Mouse (Mus musculus): ENCODE measurements around the gene Pomc. TPM values are rescaled to one million over a fixed set of nuclear protein-coding genes. Genes with fewer than 3 reads are reported as not detected.
"Not testable (repeated sequence)": the region's sequence is repeated elsewhere in the genome, so short reads cannot be mapped to it uniquely, and the experiment has no call there.

Pomc gene
- polyA plus RNA-seq, 1 experiment from 2014 or later, result 4.5 TPM

- ATAC-seq (ENCODE audit: low FRiP score, low TSS enrichment) (no peak), DNase-seq (no peak)
- H3K4me2 ChIP-seq (ENCODE audit: low read length), result no peak overlapping the region
- no peaks in the 10 kb centered on the region for H3K4me1 ChIP-seq (ENCODE audit: control insufficient read depth, insufficient read depth, low read length)
- H3K27ac ChIP-seq (replicated peaks; ENCODE audit: low read depth, low read length), result no peak overlapping the region
- H3K4me3 ChIP-seq (replicated peaks; ENCODE audit: low read depth, low read length), result no peak overlapping the region
- no peak overlapping the region for H3K9ac ChIP-seq (replicated peaks; ENCODE audit: low read length)
- WGBS, result 67% methylated on average over 6 of the region's 6 CpGs
- H3K36me3 ChIP-seq (ENCODE audit: control insufficient read depth, insufficient read depth, low read length), result no peaks in the 10 kb centered on the region
- H3K27me3 ChIP-seq (ENCODE audit: control insufficient read depth, insufficient read depth, low read length), result no peaks in the 10 kb centered on the region
- H3K9me3 ChIP-seq (ENCODE audit: control insufficient read depth, low read length), result no peaks in the 10 kb centered on the region
Observed at GRCm38 (mm10) chr12:3947503-3947902, 7.2 kb upstream of the Pomc start.

GRCm38 (mm10) chr12:3955371-3955770 is 620 bp downstream of the Pomc start:
- 29% methylated on average over 10 of the region's 10 CpGs for WGBS
- ATAC-seq (ENCODE audit: low FRiP score, low TSS enrichment) (no peak), DNase-seq (peak; percentile 49)
- Histone ChIP-seq H3K9ac (replicated peaks; ENCODE audit: low read length) (no peak overlapping the region), H3K27ac (replicated peaks; ENCODE audit: low read depth, low read length) (no peak overlapping the region), H3K27me3 (ENCODE audit: control insufficient read depth, insufficient read depth, low read length) (peaks cover 9% of the 10 kb centered on the region; the same call in 1 of the 2 replicates), H3K9me3 (ENCODE audit: control insufficient read depth, low read length) (no peaks in the 10 kb centered on the region), H3K4me2 (ENCODE audit: low read length) (no peak overlapping the region), H3K4me1 (ENCODE audit: control insufficient read depth, insufficient read depth, low read length) (peaks cover 7% of the 10 kb centered on the region; the same call in 1 of the 2 replicates), H3K4me3 (replicated peaks; ENCODE audit: low read depth, low read length) (no peak overlapping the region), H3K36me3 (ENCODE audit: control insufficient read depth, insufficient read depth, low read length) (no peaks in the 10 kb centered on the region)

GRCm38 (mm10) chr12:3956351-3956750 is 1.6 kb downstream of the Pomc start:
- no peak overlapping the region for H3K4me2 ChIP-seq (ENCODE audit: low read length)
- 15% methylated on average over 3 of the region's 3 CpGs for whole genome bisulfite sequencing
- no peak overlapping the region for H3K9ac ChIP-seq (replicated peaks; ENCODE audit: low read length)
- H3K9me3 ChIP-seq (ENCODE audit: control insufficient read depth, low read length), result no peaks in the 10 kb centered on the region
- H3K4me1 ChIP-seq (ENCODE audit: control insufficient read depth, insufficient read depth, low read length), result peaks cover 11% of the 10 kb centered on the region; the same call in 1 of the 2 replicates
- H3K4me3 ChIP-seq (replicated peaks; ENCODE audit: low read depth, low read length), result no peak overlapping the region
- DNase-seq, result peak; percentile 68
- ATAC-seq (ENCODE audit: low FRiP score, low TSS enrichment), result no peak
- H3K36me3 ChIP-seq (ENCODE audit: control insufficient read depth, insufficient read depth, low read length), result no peaks in the 10 kb centered on the region
- H3K27me3 ChIP-seq (ENCODE audit: control insufficient read depth, insufficient read depth, low read length), result peaks cover 9% of the 10 kb centered on the region; the same call in 1 of the 2 replicates
- no peak overlapping the region for H3K27ac ChIP-seq (replicated peaks; ENCODE audit: low read depth, low read length)

DNA sequence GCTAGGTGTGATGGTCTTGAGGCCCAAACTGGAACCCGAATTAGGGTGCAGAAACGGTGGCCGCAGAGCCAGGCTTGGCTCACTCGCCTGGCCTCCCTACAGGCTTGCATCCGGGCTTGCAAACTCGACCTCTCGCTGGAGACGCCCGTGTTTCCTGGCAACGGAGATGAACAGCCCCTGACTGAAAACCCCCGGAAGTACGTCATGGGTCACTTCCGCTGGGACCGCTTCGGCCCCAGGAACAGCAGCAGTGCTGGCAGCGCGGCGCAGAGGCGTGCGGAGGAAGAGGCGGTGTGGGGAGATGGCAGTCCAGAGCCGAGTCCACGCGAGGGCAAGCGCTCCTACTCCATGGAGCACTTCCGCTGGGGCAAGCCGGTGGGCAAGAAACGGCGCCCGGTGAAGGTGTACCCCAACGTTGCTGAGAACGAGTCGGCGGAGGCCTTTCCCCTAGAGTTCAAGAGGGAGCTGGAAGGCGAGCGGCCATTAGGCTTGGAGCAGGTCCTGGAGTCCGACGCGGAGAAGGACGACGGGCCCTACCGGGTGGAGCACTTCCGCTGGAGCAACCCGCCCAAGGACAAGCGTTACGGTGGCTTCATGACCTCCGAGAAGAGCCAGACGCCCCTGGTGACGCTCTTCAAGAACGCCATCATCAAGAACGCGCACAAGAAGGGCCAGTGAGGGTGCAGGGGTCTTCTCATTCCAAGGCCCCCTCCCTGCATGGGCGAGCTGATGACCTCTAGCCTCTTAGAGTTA is 5.2 kb downstream of the Pomc start:
- peak overlapping the region; percentile 52 for H3K4me3 ChIP-seq (replicated peaks; ENCODE audit: low read depth, low read length)
- WGBS, result 2% methylated on average over 53 of the region's 53 CpGs
- ATAC-seq (ENCODE audit: low FRiP score, low TSS enrichment), result peak; percentile 96
- H3K27me3 ChIP-seq (ENCODE audit: control insufficient read depth, insufficient read depth, low read length), result 0 out of 2 replicates have a peak, but pooled peaks cover 5% of the 10 kb centered on the region
- H3K9me3 ChIP-seq (ENCODE audit: control insufficient read depth, low read length), result no peaks in the 10 kb centered on the region
- peak overlapping the region; percentile 84 for H3K4me2 ChIP-seq (ENCODE audit: low read length)
- peak overlapping the region; percentile 67 for H3K9ac ChIP-seq (replicated peaks; ENCODE audit: low read length)
- peak overlapping the region; percentile 93 for H3K27ac ChIP-seq (replicated peaks; ENCODE audit: low read depth, low read length)
- H3K4me1 ChIP-seq (ENCODE audit: control insufficient read depth, insufficient read depth, low read length), result peaks cover 11% of the 10 kb centered on the region; the same call in 1 of the 2 replicates
- peak; percentile 97 for DNase-seq
- H3K36me3 ChIP-seq (ENCODE audit: control insufficient read depth, insufficient read depth, low read length), result peaks cover 17% of the 10 kb centered on the region

DNA sequence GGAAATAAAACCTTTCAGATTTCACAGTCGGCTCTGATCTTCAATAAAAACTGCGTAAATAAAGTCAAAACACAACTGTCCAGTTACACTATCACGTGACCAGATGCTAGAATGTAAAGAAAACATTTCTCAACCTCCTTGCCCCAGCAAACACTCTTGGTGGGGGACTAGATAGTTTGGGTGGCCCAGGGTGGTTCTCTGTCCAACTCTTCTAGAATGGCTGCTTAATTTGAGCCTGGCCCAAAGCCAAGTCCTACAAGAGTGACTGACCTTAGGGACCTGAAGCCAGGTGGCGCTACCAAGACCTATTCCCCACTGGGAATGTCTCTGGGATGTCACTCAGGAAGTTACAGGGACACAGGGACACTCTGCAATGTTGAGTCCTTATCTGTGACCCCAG is 5.8 kb downstream of the Pomc start:
- 52% methylated on average over 4 of the region's 4 CpGs for WGBS
- H3K4me1 ChIP-seq (ENCODE audit: control insufficient read depth, insufficient read depth, low read length), result peaks cover 11% of the 10 kb centered on the region; the same call in 1 of the 2 replicates
- peak overlapping the region; percentile 52 for H3K4me3 ChIP-seq (replicated peaks; ENCODE audit: low read depth, low read length)
- DNase-seq (peak; percentile 28), ATAC-seq (ENCODE audit: low FRiP score, low TSS enrichment) (no peak)
- peak overlapping the region; percentile 93 for H3K27ac ChIP-seq (replicated peaks; ENCODE audit: low read depth, low read length)
- peak overlapping the region; percentile 84 for H3K4me2 ChIP-seq (ENCODE audit: low read length)
- H3K9ac ChIP-seq (replicated peaks; ENCODE audit: low read length), result peak overlapping the region; percentile 67
- peaks cover 23% of the 10 kb centered on the region for H3K36me3 ChIP-seq (ENCODE audit: control insufficient read depth, insufficient read depth, low read length)
- H3K9me3 ChIP-seq (ENCODE audit: control insufficient read depth, low read length), result no peaks in the 10 kb centered on the region
- H3K27me3 ChIP-seq (ENCODE audit: control insufficient read depth, insufficient read depth, low read length), result no peaks in the 10 kb centered on the region

- WGBS, result 88% methylated on average over 4 of the region's 4 CpGs
- Histone ChIP-seq H3K4me2 (ENCODE audit: low read length) (no peak overlapping the region), H3K9ac (replicated peaks; ENCODE audit: low read length) (no peak overlapping the region), H3K9me3 (ENCODE audit: control insufficient read depth, low read length) (no peaks in the 10 kb centered on the region), H3K27ac (replicated peaks; ENCODE audit: low read depth, low read length) (no peak overlapping the region), H3K36me3 (ENCODE audit: control insufficient read depth, insufficient read depth, low read length) (peaks cover 81% of the 10 kb centered on the region), H3K27me3 (ENCODE audit: control insufficient read depth, insufficient read depth, low read length) (no peaks in the 10 kb centered on the region), H3K4me1 (ENCODE audit: control insufficient read depth, insufficient read depth, low read length) (no peaks in the 10 kb centered on the region), H3K4me3 (replicated peaks; ENCODE audit: low read depth, low read length) (no peak overlapping the region)
- ATAC-seq (ENCODE audit: low FRiP score, low TSS enrichment) (no peak), DNase-seq (no peak)
Observed at GRCm38 (mm10) chr12:3967196-3967595, 12.4 kb downstream of the Pomc start.

- no peak overlapping the region for H3K4me2 ChIP-seq (ENCODE audit: low read length)
- 69% methylated on average over 9 of the region's 9 CpGs for WGBS
- no peaks in the 10 kb centered on the region for H3K27me3 ChIP-seq (ENCODE audit: control insufficient read depth, insufficient read depth, low read length)
- ATAC-seq (ENCODE audit: low FRiP score, low TSS enrichment) (no peak), DNase-seq (no peak)
- H3K4me1 ChIP-seq (ENCODE audit: control insufficient read depth, insufficient read depth, low read length), result no peaks in the 10 kb centered on the region
- no peak overlapping the region for H3K4me3 ChIP-seq (replicated peaks; ENCODE audit: low read depth, low read length)
- H3K9ac ChIP-seq (replicated peaks; ENCODE audit: low read length), result no peak overlapping the region
- no peaks in the 10 kb centered on the region for H3K9me3 ChIP-seq (ENCODE audit: control insufficient read depth, low read length)
- no peak overlapping the region for H3K27ac ChIP-seq (replicated peaks; ENCODE audit: low read depth, low read length)
- peaks cover 89% of the 10 kb centered on the region for H3K36me3 ChIP-seq (ENCODE audit: control insufficient read depth, insufficient read depth, low read length)
Observed at GRCm38 (mm10) chr12:3968380-3968779, 13.6 kb downstream of the Pomc start.

GRCm38 (mm10) chr12:3973169-3973568 is 18.4 kb downstream of the Pomc start:
- not testable (repeated sequence) for DNase-seq; H3K4me3 ChIP-seq (replicated peaks; ENCODE audit: low read depth, low read length); H3K4me1 ChIP-seq (ENCODE audit: control insufficient read depth, insufficient read depth, low read length); ATAC-seq (ENCODE audit: low FRiP score, low TSS enrichment); H3K4me2 ChIP-seq (ENCODE audit: low read length); H3K27me3 ChIP-seq (ENCODE audit: control insufficient read depth, insufficient read depth, low read length); H3K27ac ChIP-seq (replicated peaks; ENCODE audit: low read depth, low read length); H3K9me3 ChIP-seq (ENCODE audit: control insufficient read depth, low read length); H3K9ac ChIP-seq (replicated peaks; ENCODE audit: low read length)
- H3K36me3 ChIP-seq (ENCODE audit: control insufficient read depth, insufficient read depth, low read length), result peaks cover 92% of the 10 kb centered on the region
- 93% methylated on average over 6 of the region's 6 CpGs for WGBS

DNA sequence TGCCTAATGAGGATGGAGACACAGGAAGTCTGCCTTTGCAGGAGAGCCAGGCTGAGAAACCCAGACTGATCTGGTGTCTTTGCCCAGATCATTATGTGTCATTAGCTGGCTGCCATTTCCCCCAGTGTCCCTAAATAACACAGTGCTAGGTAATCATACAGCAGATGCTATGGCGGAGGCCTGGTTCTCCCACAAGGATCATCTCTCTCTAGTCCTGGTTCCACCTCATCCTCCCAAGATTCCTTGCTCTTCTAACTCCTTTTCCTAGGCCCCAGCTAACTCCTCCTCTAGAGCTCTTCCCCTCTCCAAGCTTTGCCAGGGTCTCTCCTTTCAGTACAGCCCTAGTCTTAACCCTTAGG is 26.2 kb downstream of the Pomc start:
- no peaks in the 10 kb centered on the region for H3K27me3 ChIP-seq (ENCODE audit: control insufficient read depth, insufficient read depth, low read length)
- peaks cover 3% of the 10 kb centered on the region; the same call in 1 of the 2 replicates for H3K4me1 ChIP-seq (ENCODE audit: control insufficient read depth, insufficient read depth, low read length)
- H3K4me2 ChIP-seq (ENCODE audit: low read length), result peak overlapping the region; percentile 67
- peaks cover 50% of the 10 kb centered on the region for H3K36me3 ChIP-seq (ENCODE audit: control insufficient read depth, insufficient read depth, low read length)
- no peak overlapping the region; the same call in 1 of the 2 replicates for H3K4me3 ChIP-seq (replicated peaks; ENCODE audit: low read depth, low read length)
- DNase-seq (no peak), ATAC-seq (ENCODE audit: low FRiP score, low TSS enrichment) (no peak)
- H3K9me3 ChIP-seq (ENCODE audit: control insufficient read depth, low read length), result no peaks in the 10 kb centered on the region
- H3K9ac ChIP-seq (replicated peaks; ENCODE audit: low read length), result no peak overlapping the region
- 70% methylated on average over 1 of the region's 1 CpGs for WGBS
- no peak overlapping the region for H3K27ac ChIP-seq (replicated peaks; ENCODE audit: low read depth, low read length)

Measured in midbrain, embryonic 14.5 days (tissue).